Mouse (Mus musculus): ENCODE results near the gene Ccl3. TPM values are rescaled to one million over a fixed set of nuclear protein-coding genes. Genes with fewer than 3 reads are reported as not detected.

Ccl3 gene
- polyA plus RNA-seq (2016; fragmentation: Nextera tagmentation; extraction: Ambion mirVana), result 0.20 and 0.26 TPM in 2 replicates

- no peaks in the 10 kb centered on the region for H3K4me1 ChIP-seq
- DNase-seq (ENCODE audit: low spot score), result no peak
Measured at GRCm38 (mm10) chr11:83649305-83649841, at the start of gene Ccl3. Ccl3 (minus strand) TSS chr11:83649355.

DNA sequence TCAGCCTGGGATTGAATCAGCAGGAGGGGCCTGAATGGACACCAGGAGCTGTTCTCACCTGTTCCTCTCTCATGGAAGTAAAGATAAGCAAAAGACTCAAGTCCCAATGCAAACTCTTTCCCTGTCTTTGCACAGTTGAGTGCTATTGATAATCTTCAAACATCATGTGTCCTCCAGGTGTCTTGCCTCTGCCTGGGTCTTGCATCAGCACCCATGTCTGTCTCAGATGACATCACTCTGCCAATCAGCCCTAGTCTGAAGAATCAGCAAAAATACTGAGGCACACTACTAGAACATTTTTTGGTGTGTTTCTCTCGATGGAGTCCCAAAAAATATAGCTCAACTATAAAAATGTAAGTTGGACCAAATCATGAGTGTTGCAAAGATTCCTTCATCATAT, 42.9 kb upstream of the Ccl3 start:
- no peak overlapping the region for H3K4me3 ChIP-seq
- H3K36me3 ChIP-seq, result no peaks in the 10 kb centered on the region
- no peak overlapping the region for H3K27ac ChIP-seq
- DNase-seq (ENCODE audit: low spot score), result no peak
- H3K27me3 ChIP-seq (ENCODE audit: low read depth, poor library complexity, severe bottlenecking), result no peaks in the 10 kb centered on the region
- WGBS, result 74% methylated on average over 1 of the region's 1 CpGs
- H3K4me1 ChIP-seq, result no peaks in the 10 kb centered on the region
- no peaks in the 10 kb centered on the region for H3K9me3 ChIP-seq (replicated peaks)

More at GRCm38 (mm10) chr11:83649305-83649841, at the start of gene Ccl3:
- Histone ChIP-seq H3K9me3 (replicated peaks) (no peaks in the 10 kb centered on the region), H3K36me3 (no peaks in the 10 kb centered on the region), H3K4me3 (no peak within 1 kb of the TSS), H3K27ac (no peak within 1 kb of the TSS), H3K27me3 (ENCODE audit: low read depth, poor library complexity, severe bottlenecking) (no peaks in the 10 kb centered on the region)
- 88% methylated on average over 8 of the region's 8 CpGs for WGBS

- Histone ChIP-seq H3K4me3 (no peak overlapping the region), H3K9me3 (replicated peaks) (no peaks in the 10 kb centered on the region), H3K27me3 (ENCODE audit: low read depth, poor library complexity, severe bottlenecking) (no peaks in the 10 kb centered on the region), H3K27ac (no peak overlapping the region), H3K36me3 (no peaks in the 10 kb centered on the region), H3K4me1 (no peaks in the 10 kb centered on the region)
- 95% methylated on average over 1 of the region's 1 CpGs for WGBS
- DNase-seq (ENCODE audit: low spot score), result no peak
Measured at GRCm38 (mm10) chr11:83689918-83690317, 40.8 kb upstream of the Ccl3 start.

- H3K4me1 ChIP-seq, result no peaks in the 10 kb centered on the region
- no peaks in the 10 kb centered on the region for H3K27me3 ChIP-seq (ENCODE audit: low read depth, poor library complexity, severe bottlenecking)
- DNase-seq (ENCODE audit: low spot score), result no peak
- H3K4me3 ChIP-seq, result no peak overlapping the region
- H3K27ac ChIP-seq, result no peak overlapping the region
- 91% methylated on average over 1 of the region's 1 CpGs for WGBS
- no peaks in the 10 kb centered on the region for H3K36me3 ChIP-seq
- no peaks in the 10 kb centered on the region for H3K9me3 ChIP-seq (replicated peaks)
Measured at GRCm38 (mm10) chr11:83675665-83676064, 26.5 kb upstream of the Ccl3 start.

- no peak overlapping the region for H3K27ac ChIP-seq
Measured at GRCm38 (mm10) chr11:83671743-83672142, 22.6 kb upstream of the Ccl3 start.

DNA sequence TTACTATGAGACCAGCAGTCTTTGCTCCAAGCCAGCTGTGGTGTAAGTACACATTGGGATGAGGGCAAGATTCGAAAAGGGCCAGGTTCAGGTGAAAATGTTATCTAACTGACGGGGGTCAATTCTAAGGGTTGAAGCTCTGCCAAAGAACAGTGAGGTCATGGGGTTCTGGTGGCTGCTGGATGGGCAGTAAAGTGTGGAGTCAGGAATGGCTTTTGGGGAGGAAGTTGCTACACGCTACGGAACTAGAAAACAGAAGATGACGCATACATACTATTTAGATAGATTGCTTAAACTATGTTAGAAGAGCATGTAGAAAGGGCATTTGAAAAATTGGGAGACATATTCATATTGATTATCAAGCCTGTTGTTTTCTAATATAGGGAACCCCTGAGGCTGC, 14.4 kb upstream of the Ccl3 start:
- Histone ChIP-seq H3K9me3 (replicated peaks) (no peaks in the 10 kb centered on the region), H3K27ac (no peak overlapping the region), H3K4me1 (no peaks in the 10 kb centered on the region), H3K27me3 (ENCODE audit: low read depth, poor library complexity, severe bottlenecking) (no peaks in the 10 kb centered on the region), H3K4me3 (no peak overlapping the region), H3K36me3 (no peaks in the 10 kb centered on the region)
- no peak for DNase-seq (ENCODE audit: low spot score)
- WGBS, result 77% methylated on average over 5 of the region's 5 CpGs

More at GRCm38 (mm10) chr11:83671743-83672142, 22.6 kb upstream of the Ccl3 start:
- no peaks in the 10 kb centered on the region for H3K27me3 ChIP-seq (ENCODE audit: low read depth, poor library complexity, severe bottlenecking)
- no peak for DNase-seq (ENCODE audit: low spot score)
- H3K9me3 ChIP-seq (replicated peaks), result no peaks in the 10 kb centered on the region
- no peak overlapping the region for H3K4me3 ChIP-seq
- H3K36me3 ChIP-seq, result no peaks in the 10 kb centered on the region
- no peaks in the 10 kb centered on the region for H3K4me1 ChIP-seq

DNA sequence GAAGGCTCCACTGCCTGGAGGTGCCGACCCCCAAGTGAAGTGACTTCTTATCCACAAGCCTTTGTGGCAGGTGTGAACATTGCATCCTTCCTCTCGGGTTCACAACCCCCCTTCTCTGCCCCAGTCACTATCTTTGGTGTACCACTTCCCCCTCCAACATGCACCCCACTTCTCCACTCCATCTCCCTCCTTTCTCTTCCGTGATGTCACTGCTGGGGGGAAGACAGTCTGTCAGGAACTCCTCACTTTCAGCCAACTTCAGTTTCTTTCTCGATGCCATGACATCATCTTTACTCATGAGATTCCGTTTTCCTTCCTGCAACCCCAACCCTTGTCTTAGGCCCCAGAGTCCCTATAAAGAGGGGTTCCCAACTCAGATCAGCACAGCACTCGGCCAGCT, 13.0 kb upstream of the Ccl3 start, which contains the start of gene Ccl4:
Gene Ccl4, plus strand, starts transcription at position 381 of the 400 bp plus-strand sequence.
- 83% methylated on average over 6 of the region's 6 CpGs for WGBS

GRCm38 (mm10) chr11:83658797-83659196, 9.6 kb upstream of the Ccl3 start:
- Histone ChIP-seq H3K4me1 (no peaks in the 10 kb centered on the region), H3K27me3 (ENCODE audit: low read depth, poor library complexity, severe bottlenecking) (no peaks in the 10 kb centered on the region), H3K27ac (no peak overlapping the region), H3K9me3 (replicated peaks) (no peaks in the 10 kb centered on the region), H3K4me3 (no peak overlapping the region), H3K36me3 (no peaks in the 10 kb centered on the region)
- WGBS, result 79% methylated on average over 6 of the region's 6 CpGs
- no peak for DNase-seq (ENCODE audit: low spot score)

More for the DNA sequence above, 13.0 kb upstream of the Ccl3 start, which contains the start of gene Ccl4:
- Histone ChIP-seq H3K36me3 (no peaks in the 10 kb centered on the region), H3K27ac (no peak within 1 kb of the TSS), H3K4me3 (no peak within 1 kb of the TSS), H3K4me1 (no peaks in the 10 kb centered on the region), H3K27me3 (ENCODE audit: low read depth, poor library complexity, severe bottlenecking) (no peaks in the 10 kb centered on the region), H3K9me3 (replicated peaks) (no peaks in the 10 kb centered on the region)
- DNase-seq (ENCODE audit: low spot score), result no peak

DNA sequence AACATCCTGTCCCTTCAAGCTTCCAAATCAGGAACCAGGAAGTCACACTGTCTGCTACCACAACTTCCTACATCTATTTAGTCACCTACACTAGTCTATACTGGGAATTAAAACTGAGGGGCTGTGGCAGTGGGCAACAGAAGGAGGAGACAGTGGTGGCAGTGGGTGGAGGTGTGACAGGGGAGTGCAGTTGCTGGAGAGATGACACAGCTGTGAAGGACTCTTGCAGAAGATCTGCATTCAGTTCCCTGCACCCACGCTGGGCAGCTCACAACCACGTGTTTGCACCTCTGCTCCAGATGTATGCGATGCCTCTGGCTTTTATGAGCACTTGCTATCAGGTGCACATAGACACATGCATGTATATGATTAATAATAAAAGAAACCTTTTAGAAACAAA, 8.4 kb upstream of the Ccl3 start:
- Histone ChIP-seq H3K4me1 (no peaks in the 10 kb centered on the region), H3K36me3 (no peaks in the 10 kb centered on the region), H3K9me3 (replicated peaks) (no peaks in the 10 kb centered on the region), H3K27me3 (ENCODE audit: low read depth, poor library complexity, severe bottlenecking) (no peaks in the 10 kb centered on the region), H3K27ac (no peak overlapping the region), H3K4me3 (no peak overlapping the region)
- WGBS, result 90% methylated on average over 3 of the region's 3 CpGs
- no peak for DNase-seq (ENCODE audit: low spot score)

DNA sequence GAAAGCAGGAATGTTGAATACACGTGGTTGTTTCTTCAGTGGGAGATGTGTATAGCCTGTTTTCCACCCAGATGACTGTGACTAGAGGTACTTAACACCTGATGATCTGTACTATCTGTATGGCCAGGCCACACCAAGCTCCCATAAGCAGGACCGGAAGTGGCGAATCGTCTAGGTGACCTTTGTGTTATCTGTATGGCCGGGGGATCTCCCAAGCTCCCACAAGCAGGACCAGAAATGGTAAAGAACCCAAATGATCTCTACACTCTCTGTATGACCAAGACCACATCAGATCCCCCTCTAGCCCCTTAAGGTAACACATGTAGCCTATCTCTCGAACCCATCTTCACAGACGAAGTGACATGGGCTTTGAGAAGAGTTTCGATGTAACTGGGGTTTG, 5.5 kb upstream of the Ccl3 start:
- 92% methylated on average over 8 of the region's 8 CpGs for WGBS
- no peaks in the 10 kb centered on the region for H3K9me3 ChIP-seq (replicated peaks)
- H3K27ac ChIP-seq, result no peak overlapping the region
- no peak for DNase-seq (ENCODE audit: low spot score)
- no peaks in the 10 kb centered on the region for H3K4me1 ChIP-seq
- H3K4me3 ChIP-seq, result no peak overlapping the region
- no peaks in the 10 kb centered on the region for H3K27me3 ChIP-seq (ENCODE audit: low read depth, poor library complexity, severe bottlenecking)
- H3K36me3 ChIP-seq, result no peaks in the 10 kb centered on the region

DNA sequence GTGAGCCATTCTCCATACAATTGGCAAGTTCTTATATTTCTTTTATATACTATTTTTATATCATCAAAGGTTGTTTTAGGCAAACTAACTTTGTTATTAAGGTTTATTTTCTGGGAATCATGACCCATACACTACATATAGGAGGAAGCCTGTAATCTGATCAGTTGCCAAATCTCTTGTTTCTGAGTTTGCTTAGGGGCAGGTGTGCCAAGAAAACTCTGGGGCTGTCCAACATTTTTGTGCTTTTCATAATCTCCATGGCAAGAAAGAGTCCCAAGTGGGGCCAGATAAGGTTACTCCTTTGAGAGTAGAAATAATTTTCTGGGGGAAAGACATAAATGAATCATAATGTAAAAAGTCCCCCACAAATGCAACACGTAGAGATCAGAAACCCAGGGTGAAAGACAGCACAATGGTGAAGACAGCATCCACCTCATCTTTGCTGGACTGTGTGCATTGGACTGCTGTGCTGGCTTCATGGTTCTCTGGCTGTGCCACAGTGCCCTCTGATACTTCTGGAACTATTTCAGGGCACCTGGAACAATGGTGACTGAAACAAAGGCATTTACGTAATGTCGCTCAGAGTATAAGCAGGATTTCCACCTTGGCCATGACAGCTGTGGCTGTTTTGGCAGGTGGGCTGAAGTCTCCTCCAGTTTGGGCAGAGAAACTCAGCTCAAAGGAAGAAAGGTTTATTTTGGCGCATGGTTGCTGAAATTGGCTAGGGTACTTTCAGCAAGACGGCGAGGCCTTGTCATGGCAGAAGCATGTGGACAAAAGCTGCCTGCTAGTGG, 2.6 kb downstream of the Ccl3 start:
- Histone ChIP-seq H3K27me3 (ENCODE audit: low read depth, poor library complexity, severe bottlenecking) (no peaks in the 10 kb centered on the region), H3K36me3 (no peaks in the 10 kb centered on the region), H3K27ac (no peak overlapping the region), H3K9me3 (replicated peaks) (no peaks in the 10 kb centered on the region), H3K4me1 (no peaks in the 10 kb centered on the region), H3K4me3 (no peak overlapping the region)
- WGBS, result 96% methylated on average over 6 of the region's 6 CpGs
- no peak for DNase-seq (ENCODE audit: low spot score)

DNA sequence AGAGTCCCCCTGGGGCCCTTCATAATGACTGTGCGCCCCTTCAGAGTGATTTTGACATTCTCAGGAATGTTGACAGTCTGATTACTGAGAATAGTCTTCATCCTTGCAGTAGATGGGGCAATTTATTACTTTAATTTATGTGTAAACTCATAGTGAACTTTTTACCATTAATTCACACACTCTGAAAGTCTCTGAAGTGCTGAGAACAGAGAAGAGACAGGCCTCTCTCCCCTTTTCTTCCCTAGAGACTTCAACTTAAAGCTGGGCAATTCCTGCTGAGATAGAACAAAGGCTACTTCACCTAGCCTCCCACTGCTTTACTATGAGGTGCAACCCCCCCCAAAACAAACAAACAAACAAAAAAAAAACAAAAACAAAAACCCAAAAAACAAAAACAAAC, 3.6 kb downstream of the Ccl3 start, which contains the start of gene Rpl9-ps1:
Gene Rpl9-ps1, minus strand, starts transcription at position 101 of the 400 bp plus-strand sequence.
- H3K27ac ChIP-seq, result no peak within 1 kb of the TSS
- H3K36me3 ChIP-seq, result no peaks in the 10 kb centered on the region
- H3K4me1 ChIP-seq, result no peaks in the 10 kb centered on the region
- no peaks in the 10 kb centered on the region for H3K27me3 ChIP-seq (ENCODE audit: low read depth, poor library complexity, severe bottlenecking)
- H3K9me3 ChIP-seq (replicated peaks), result no peaks in the 10 kb centered on the region
- H3K4me3 ChIP-seq, result no peak within 1 kb of the TSS
- DNase-seq (ENCODE audit: low spot score), result no peak
- 89% methylated on average over 1 of the region's 1 CpGs for WGBS

GRCm38 (mm10) chr11:83641216-83641615, 7.9 kb downstream of the Ccl3 start:
- Histone ChIP-seq H3K4me1 (no peaks in the 10 kb centered on the region), H3K4me3 (no peak overlapping the region), H3K27me3 (ENCODE audit: low read depth, poor library complexity, severe bottlenecking) (no peaks in the 10 kb centered on the region), H3K9me3 (replicated peaks) (no peaks in the 10 kb centered on the region), H3K36me3 (no peaks in the 10 kb centered on the region), H3K27ac (no peak overlapping the region)
- no peak for DNase-seq (ENCODE audit: low spot score)
- WGBS, result 90% methylated on average over 2 of the region's 2 CpGs

All from limb, embryonic 10.5 days (tissue).